Mouse (Mus musculus): ENCODE results near the gene Mpp4. TPM values are rescaled to one million over a fixed set of nuclear protein-coding genes. Genes with fewer than 3 reads are reported as not detected.

Mpp4 gene
- total and polyA plus RNA-seq, 3 experiments = 0.05 to 0.87 TPM; not detected in 1

DNA sequence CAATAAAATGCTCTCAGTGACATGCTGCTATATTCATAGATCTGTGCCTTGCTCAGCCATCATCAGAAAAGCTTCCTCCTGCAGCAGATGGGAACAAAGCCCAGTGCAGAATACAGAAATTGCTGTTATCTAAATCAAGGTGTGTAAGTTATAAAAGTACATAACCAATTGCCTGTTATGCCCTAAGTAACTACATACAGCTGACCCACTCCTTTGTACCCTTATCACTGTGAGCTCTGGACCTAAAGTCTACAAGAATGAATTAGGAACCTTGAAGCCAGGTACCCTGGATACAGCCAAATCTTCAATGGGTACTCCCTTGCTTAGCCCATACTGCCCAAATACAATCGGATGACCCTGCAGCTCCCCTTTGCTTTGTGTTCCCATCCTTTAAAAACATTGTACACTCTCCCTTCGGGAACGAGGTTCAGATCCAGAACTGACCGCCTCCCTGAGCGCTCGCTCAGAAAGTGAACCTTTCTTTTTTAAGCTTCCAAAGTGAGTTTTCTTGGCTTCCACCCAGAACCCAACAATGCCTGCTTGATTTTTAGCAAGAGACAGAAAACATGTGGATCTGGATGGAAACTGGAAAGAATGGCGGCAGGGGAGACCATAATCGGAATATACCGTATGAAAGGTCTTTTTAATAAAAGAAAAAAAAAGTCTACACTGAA lies 3.2 kb upstream of the Mpp4 start:
- no peak overlapping the region for H3K4me3 ChIP-seq (ENCODE audit: low read depth, low read length)
- no peak for DNase-seq (ENCODE audit: low spot score)
- no peaks in the 10 kb centered on the region for H3K27me3 ChIP-seq (ENCODE audit: insufficient read depth, low read length)
- no peak for TF ChIP-seq GATA2 (IDR thresholded peaks at IDR 0.05; ENCODE audit: borderline replicate concordance, low read depth, low read length)
- no peak for TF ChIP-seq POLR2AphosphoS5 (IDR thresholded peaks at IDR 0.05; ENCODE audit: insufficient replicate concordance, low read depth, low read length)
- no peak for TF ChIP-seq TAL1 (conservative IDR thresholded peaks at IDR 0.05; ENCODE audit: low read depth, low read length)
- TF ChIP-seq GATA1 (IDR thresholded peaks at IDR 0.05; ENCODE audit: borderline replicate concordance, low read length) = no peak
- TF ChIP-seq CTCF (IDR thresholded peaks at IDR 0.05; ENCODE audit: low read depth, low read length) = no peak
- H3K4me1 ChIP-seq (ENCODE audit: insufficient read depth, low read depth, low read length) = peaks cover 48% of the 10 kb centered on the region
- peaks cover 68% of the 10 kb centered on the region for H3K36me3 ChIP-seq (replicated peaks)
- H3K9me3 ChIP-seq (replicated peaks) = no peaks in the 10 kb centered on the region
- no peak for ATAC-seq (ENCODE audit: extremely low read depth, insufficient number of reproducible peaks, low FRiP score, poor library complexity, severe bottlenecking)

DNA sequence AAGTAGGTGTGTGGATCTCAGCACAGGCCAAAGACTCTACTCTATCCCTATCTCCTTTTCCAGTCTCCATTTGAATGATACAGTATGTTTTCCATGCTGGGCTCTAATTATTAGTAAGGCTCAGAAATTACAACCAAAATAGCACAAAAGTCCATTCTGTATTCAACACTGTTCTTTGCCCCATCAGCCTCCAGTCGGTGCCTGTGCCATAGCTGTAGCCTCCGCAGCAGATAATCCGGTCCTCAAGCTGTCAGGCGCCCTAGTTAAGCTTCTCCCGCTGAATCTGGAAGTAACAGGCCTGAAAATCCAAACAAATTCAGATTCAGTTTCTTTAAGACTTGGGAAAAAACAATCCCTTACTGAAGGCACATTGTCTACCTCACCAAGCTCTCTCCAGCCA lies 729 bp upstream of the Mpp4 start:
- peaks cover 57% of the 10 kb centered on the region for H3K36me3 ChIP-seq (replicated peaks)

DNA sequence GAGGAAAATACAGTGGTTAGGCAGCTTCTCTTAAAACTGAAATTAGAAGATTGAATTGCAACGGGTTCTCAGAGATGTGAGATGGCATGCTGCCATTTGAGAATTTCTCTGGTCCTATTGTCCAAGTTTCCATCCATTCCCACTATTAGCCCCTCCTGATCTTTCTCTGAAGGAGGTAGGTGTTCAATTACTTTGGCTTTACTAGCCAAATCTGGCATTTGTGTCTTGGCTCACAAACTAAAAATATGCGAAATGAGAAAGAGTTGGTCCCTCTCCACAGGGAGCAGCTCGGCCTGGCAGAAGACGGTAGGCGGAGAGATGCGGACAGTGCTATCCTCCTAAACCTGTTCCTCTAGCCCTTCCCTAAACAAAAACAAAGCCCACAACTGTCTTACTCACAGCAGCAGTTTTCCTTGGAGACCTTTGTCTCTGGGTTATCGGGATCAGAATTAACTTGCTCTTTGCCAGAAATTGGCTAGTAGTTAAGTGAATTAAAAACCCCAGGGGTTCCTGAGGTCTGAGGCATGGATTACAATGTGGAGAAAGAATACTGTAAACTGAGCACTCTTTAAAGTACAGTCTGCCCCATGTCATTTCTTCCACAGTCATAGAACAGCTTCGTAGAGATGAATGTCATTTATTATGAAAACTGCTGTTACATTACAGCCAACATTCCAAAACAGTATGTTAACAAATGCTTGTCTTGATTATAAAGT lies 722 bp downstream of the Mpp4 start:
- H3K4me3 ChIP-seq (ENCODE audit: low read depth, low read length) = no peak overlapping the region
- peaks cover 41% of the 10 kb centered on the region for H3K4me1 ChIP-seq (ENCODE audit: insufficient read depth, low read depth, low read length)
- no peak for TF ChIP-seq POLR2AphosphoS5 (IDR thresholded peaks at IDR 0.05; ENCODE audit: insufficient replicate concordance, low read depth, low read length)
- no peak for TF ChIP-seq GATA1 (IDR thresholded peaks at IDR 0.05; ENCODE audit: borderline replicate concordance, low read length)
- TF ChIP-seq GATA2 (IDR thresholded peaks at IDR 0.05; ENCODE audit: borderline replicate concordance, low read depth, low read length) = no peak
- no peak for TF ChIP-seq CTCF (IDR thresholded peaks at IDR 0.05; ENCODE audit: low read depth, low read length)
- TF ChIP-seq TAL1 (conservative IDR thresholded peaks at IDR 0.05; ENCODE audit: low read depth, low read length) = no peak
- no peaks in the 10 kb centered on the region for H3K9me3 ChIP-seq (replicated peaks)
- ATAC-seq (ENCODE audit: extremely low read depth, insufficient number of reproducible peaks, low FRiP score, poor library complexity, severe bottlenecking) (no peak), DNase-seq (ENCODE audit: low spot score) (no peak)
- H3K27me3 ChIP-seq (ENCODE audit: insufficient read depth, low read length) = peaks cover 4% of the 10 kb centered on the region; the same call in 1 of the 2 replicates
- peaks cover 47% of the 10 kb centered on the region for H3K36me3 ChIP-seq (replicated peaks)

More for the DNA sequence above, 729 bp upstream of the Mpp4 start:
- no peak for DNase-seq (ENCODE audit: low spot score)
- no peaks in the 10 kb centered on the region for H3K27me3 ChIP-seq (ENCODE audit: insufficient read depth, low read length)
- H3K4me3 ChIP-seq (ENCODE audit: low read depth, low read length) = no peak overlapping the region
- no peak for TF ChIP-seq TAL1 (conservative IDR thresholded peaks at IDR 0.05; ENCODE audit: low read depth, low read length)
- TF ChIP-seq GATA1 (IDR thresholded peaks at IDR 0.05; ENCODE audit: borderline replicate concordance, low read length) = no peak
- TF ChIP-seq GATA2 (IDR thresholded peaks at IDR 0.05; ENCODE audit: borderline replicate concordance, low read depth, low read length) = no peak
- no peak for TF ChIP-seq CTCF (IDR thresholded peaks at IDR 0.05; ENCODE audit: low read depth, low read length)
- no peak for TF ChIP-seq POLR2AphosphoS5 (IDR thresholded peaks at IDR 0.05; ENCODE audit: insufficient replicate concordance, low read depth, low read length)
- no peak for ATAC-seq (ENCODE audit: extremely low read depth, insufficient number of reproducible peaks, low FRiP score, poor library complexity, severe bottlenecking)
- H3K4me1 ChIP-seq (ENCODE audit: insufficient read depth, low read depth, low read length) = peaks cover 41% of the 10 kb centered on the region
- no peaks in the 10 kb centered on the region for H3K9me3 ChIP-seq (replicated peaks)

DNA sequence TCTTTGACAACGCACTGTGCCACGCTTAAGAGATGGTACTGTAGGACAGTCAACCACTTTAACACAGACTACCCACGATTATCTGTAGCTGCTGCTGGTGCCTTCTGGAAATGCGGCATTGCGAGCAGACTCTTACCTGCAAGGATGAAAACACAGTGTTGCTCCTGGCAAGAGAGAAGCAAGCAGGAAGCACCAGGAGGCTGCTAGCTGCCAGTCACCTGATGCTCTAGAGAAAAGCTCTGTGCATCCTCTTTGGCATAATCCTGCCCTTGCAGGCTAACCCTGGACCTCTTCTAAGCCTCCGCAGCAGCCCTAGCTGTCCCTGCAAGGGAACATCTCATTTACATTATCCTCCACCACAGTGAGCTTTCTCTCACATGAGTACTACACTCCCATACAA lies 1.8 kb downstream of the Mpp4 start:
- Histone ChIP-seq H3K9me3 (replicated peaks) (no peaks in the 10 kb centered on the region), H3K4me3 (ENCODE audit: low read depth, low read length) (no peak overlapping the region), H3K4me1 (ENCODE audit: insufficient read depth, low read depth, low read length) (peaks cover 44% of the 10 kb centered on the region), H3K36me3 (replicated peaks) (peaks cover 36% of the 10 kb centered on the region), H3K27me3 (ENCODE audit: insufficient read depth, low read length) (peaks cover 12% of the 10 kb centered on the region; the same call in 1 of the 2 replicates)
- DNase-seq (ENCODE audit: low spot score) (no peak), ATAC-seq (ENCODE audit: extremely low read depth, insufficient number of reproducible peaks, low FRiP score, poor library complexity, severe bottlenecking) (no peak)
- no peak for TF ChIP-seq GATA2 (IDR thresholded peaks at IDR 0.05; ENCODE audit: borderline replicate concordance, low read depth, low read length)
- no peak for TF ChIP-seq TAL1 (conservative IDR thresholded peaks at IDR 0.05; ENCODE audit: low read depth, low read length)
- TF ChIP-seq POLR2AphosphoS5 (IDR thresholded peaks at IDR 0.05; ENCODE audit: insufficient replicate concordance, low read depth, low read length) = no peak
- no peak for TF ChIP-seq CTCF (IDR thresholded peaks at IDR 0.05; ENCODE audit: low read depth, low read length)
- no peak for TF ChIP-seq GATA1 (IDR thresholded peaks at IDR 0.05; ENCODE audit: borderline replicate concordance, low read length)

DNA sequence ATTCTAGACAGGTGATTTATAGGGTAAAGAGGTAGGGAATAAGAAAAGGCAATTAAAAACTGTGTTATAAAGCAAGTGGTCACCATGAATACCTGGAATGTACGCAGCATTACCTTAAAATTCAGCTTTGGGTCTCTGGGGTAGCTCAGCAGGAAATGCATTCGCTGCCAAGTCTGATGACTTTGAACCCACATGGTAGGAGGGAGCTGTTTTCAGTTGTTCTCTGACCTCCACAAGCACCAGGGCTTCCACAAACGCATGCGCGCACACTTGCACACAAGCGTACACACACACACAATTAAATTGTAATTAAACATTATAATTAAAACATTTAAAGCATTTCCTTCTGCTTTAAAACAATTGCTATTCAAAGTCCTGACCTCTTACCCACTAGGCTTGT lies 2.3 kb downstream of the Mpp4 start:
- ATAC-seq (ENCODE audit: extremely low read depth, insufficient number of reproducible peaks, low FRiP score, poor library complexity, severe bottlenecking) (no peak), DNase-seq (ENCODE audit: low spot score) (no peak)
- Histone ChIP-seq H3K9me3 (replicated peaks) (no peaks in the 10 kb centered on the region), H3K4me3 (ENCODE audit: low read depth, low read length) (no peak overlapping the region), H3K27me3 (ENCODE audit: insufficient read depth, low read length) (peaks cover 12% of the 10 kb centered on the region; the same call in 1 of the 2 replicates), H3K36me3 (replicated peaks) (peaks cover 31% of the 10 kb centered on the region), H3K4me1 (ENCODE audit: insufficient read depth, low read depth, low read length) (peaks cover 42% of the 10 kb centered on the region)
- TF ChIP-seq GATA1 (IDR thresholded peaks at IDR 0.05; ENCODE audit: borderline replicate concordance, low read length) = no peak
- no peak for TF ChIP-seq GATA2 (IDR thresholded peaks at IDR 0.05; ENCODE audit: borderline replicate concordance, low read depth, low read length)
- TF ChIP-seq CTCF (IDR thresholded peaks at IDR 0.05; ENCODE audit: low read depth, low read length) = no peak
- TF ChIP-seq TAL1 (conservative IDR thresholded peaks at IDR 0.05; ENCODE audit: low read depth, low read length) = no peak
- no peak for TF ChIP-seq POLR2AphosphoS5 (IDR thresholded peaks at IDR 0.05; ENCODE audit: insufficient replicate concordance, low read depth, low read length)

DNA sequence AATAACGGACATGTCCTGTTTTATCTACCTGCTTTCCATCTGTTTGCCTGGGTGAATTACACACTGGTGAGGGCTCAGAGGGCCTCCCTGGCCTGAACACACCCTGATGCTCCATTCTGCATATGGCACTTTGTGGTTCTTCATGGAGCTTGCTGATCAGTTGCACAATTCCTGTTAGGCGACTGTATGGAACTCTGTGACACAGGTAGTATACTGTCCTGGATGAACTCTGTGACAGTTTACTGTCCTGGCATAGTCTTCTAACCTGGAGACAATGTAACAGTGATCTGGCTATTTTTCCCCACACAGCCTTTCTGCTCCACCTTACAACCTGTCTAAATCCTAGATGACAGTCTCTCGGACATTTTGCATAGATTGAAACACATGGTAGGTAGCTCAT lies 4.1 kb downstream of the Mpp4 start:
- no peak for ATAC-seq (ENCODE audit: extremely low read depth, insufficient number of reproducible peaks, low FRiP score, poor library complexity, severe bottlenecking)
- TF ChIP-seq GATA2 (IDR thresholded peaks at IDR 0.05; ENCODE audit: borderline replicate concordance, low read depth, low read length) (no peak), GATA1 (IDR thresholded peaks at IDR 0.05; ENCODE audit: borderline replicate concordance, low read length) (no peak), POLR2AphosphoS5 (IDR thresholded peaks at IDR 0.05; ENCODE audit: insufficient replicate concordance, low read depth, low read length) (no peak), CTCF (IDR thresholded peaks at IDR 0.05; ENCODE audit: low read depth, low read length) (no peak), TAL1 (conservative IDR thresholded peaks at IDR 0.05; ENCODE audit: low read depth, low read length) (no peak)

More for the DNA sequence above, 4.1 kb downstream of the Mpp4 start:
- Histone ChIP-seq H3K9me3 (replicated peaks) (no peaks in the 10 kb centered on the region), H3K27me3 (ENCODE audit: insufficient read depth, low read length) (peaks cover 12% of the 10 kb centered on the region; the same call in 1 of the 2 replicates), H3K4me3 (ENCODE audit: low read depth, low read length) (no peak overlapping the region), H3K4me1 (ENCODE audit: insufficient read depth, low read depth, low read length) (peaks cover 36% of the 10 kb centered on the region), H3K36me3 (replicated peaks) (peaks cover 17% of the 10 kb centered on the region)
- DNase-seq (ENCODE audit: low spot score) = no peak

Data from G1E (cell line).